Mouse (Mus musculus) ES-E14 (cell line): ENCODE data around the gene Aoc3.

Experiments
- CHD2 ChIP-seq: IDR thresholded peaks from 2 replicates; pipeline ENCODE4 v1.6.1; 2014; ENCODE audit warnings: mild to moderate bottlenecking, low read depth, low read length, inconsistent platforms
- MAFK ChIP-seq: IDR thresholded peaks from 2 replicates; pipeline ENCODE4 v1.6.1; 2014; ENCODE audit warnings: mild to moderate bottlenecking, low read depth, low read length, inconsistent platforms; ENCODE audit not compliant: insufficient read depth
- ZNF384 ChIP-seq: IDR thresholded peaks from 2 replicates; pipeline ENCODE4 v1.6.1; 2012; ENCODE audit warnings: low read depth, low read length, inconsistent platforms

- TF ChIP-seq ZNF384 (no peak), MAFK (no peak), CHD2 (no peak)
These were observed 3.1 kb upstream of the Aoc3 start for GRCm38 (mm10) chr11:101327311-101327710.
